Mouse (Mus musculus): ENCODE data around the gene Toe1.

GRCm38 (mm10) chr4:116830070-116830368 lies 22.6 kb upstream of the Toe1 start:
- no peak for TF ChIP-seq CTCF (IDR thresholded peaks at IDR 0.05; ENCODE audit: borderline replicate concordance, control insufficient read depth, extremely low read depth, insufficient read depth, low read length, poor library complexity)
- TF ChIP-seq POLR2A (IDR thresholded peaks at IDR 0.05; ENCODE audit: control insufficient read depth, extremely low read depth, insufficient read depth, low read length, poor library complexity) = no peak
